Mouse (Mus musculus): ENCODE results near the gene Serpinf2.
"Not testable (repeated sequence)": the region's sequence is repeated elsewhere in the genome, so short reads cannot be mapped to it uniquely, and the experiment has no call there.

Gene Serpinf2

GRCm38 (mm10) chr11:75399411-75399841 is 40.0 kb downstream of the Serpinf2 start:
- DNase-seq (ENCODE audit: extremely low read depth, low read depth, low spot score): no peak

DNA sequence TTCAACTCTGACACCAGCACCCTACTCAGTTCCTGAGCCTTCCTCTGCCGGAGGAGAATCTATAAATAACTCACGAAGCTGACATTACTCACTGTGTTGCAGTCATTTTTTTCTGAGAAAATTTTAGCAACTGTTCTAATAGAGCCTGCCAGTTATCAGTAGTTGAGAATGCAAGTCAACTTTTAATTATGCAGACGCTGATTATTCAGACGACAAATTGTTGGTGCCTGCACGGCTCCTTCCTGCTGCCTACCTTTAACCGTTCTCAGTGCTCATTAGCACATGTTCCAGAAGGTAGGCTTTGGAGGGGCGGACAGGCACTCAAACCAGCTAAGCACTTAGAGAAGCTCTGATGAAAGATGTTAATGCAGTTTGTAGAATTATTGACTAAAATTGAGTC is 41.9 kb downstream of the Serpinf2 start:
- DNase-seq (ENCODE audit: extremely low read depth, low read depth, low spot score): no peak

- DNase-seq (ENCODE audit: extremely low read depth, low read depth, low spot score): no peak
Measured at GRCm38 (mm10) chr11:75395611-75396010, 43.8 kb downstream of the Serpinf2 start.

GRCm38 (mm10) chr11:75383529-75383928 is 55.9 kb downstream of the Serpinf2 start:
- not testable (repeated sequence) for DNase-seq (ENCODE audit: extremely low read depth, low read depth, low spot score)
